Mouse (Mus musculus): ENCODE results near the gene Bmpr2. TPM values are rescaled to one million over a fixed set of nuclear protein-coding genes. Genes with fewer than 3 reads are reported as not detected.

The Bmpr2 gene
- total RNA-seq, 2 experiments from 2014 or later = 40.1 to 40.8 TPM

- intact Hi-C loops (cut with DNase I) = no loop called here
- DNase-seq = no peak
These were observed 130.8 kb downstream of the Bmpr2 start for GRCm38 (mm10) chr1:59894025-59894424.

- peak; percentile 23 to 28 for DNase-seq
- intact Hi-C loops (cut with DNase I) = no loop called here
These were observed 132.3 kb downstream of the Bmpr2 start for GRCm38 (mm10) chr1:59895456-59895855.

- intact Hi-C loops (cut with DNase I) = no loop called here
These were observed 134.1 kb downstream of the Bmpr2 start for GRCm38 (mm10) chr1:59897147-59897798.

GRCm38 (mm10) chr1:59899679-59900078 is 136.5 kb downstream of the Bmpr2 start:
- intact Hi-C loops (cut with DNase I) = no loop called here
- no peak for DNase-seq

More at GRCm38 (mm10) chr1:59897147-59897798, 134.1 kb downstream of the Bmpr2 start:
- DNase-seq = no peak

DNA sequence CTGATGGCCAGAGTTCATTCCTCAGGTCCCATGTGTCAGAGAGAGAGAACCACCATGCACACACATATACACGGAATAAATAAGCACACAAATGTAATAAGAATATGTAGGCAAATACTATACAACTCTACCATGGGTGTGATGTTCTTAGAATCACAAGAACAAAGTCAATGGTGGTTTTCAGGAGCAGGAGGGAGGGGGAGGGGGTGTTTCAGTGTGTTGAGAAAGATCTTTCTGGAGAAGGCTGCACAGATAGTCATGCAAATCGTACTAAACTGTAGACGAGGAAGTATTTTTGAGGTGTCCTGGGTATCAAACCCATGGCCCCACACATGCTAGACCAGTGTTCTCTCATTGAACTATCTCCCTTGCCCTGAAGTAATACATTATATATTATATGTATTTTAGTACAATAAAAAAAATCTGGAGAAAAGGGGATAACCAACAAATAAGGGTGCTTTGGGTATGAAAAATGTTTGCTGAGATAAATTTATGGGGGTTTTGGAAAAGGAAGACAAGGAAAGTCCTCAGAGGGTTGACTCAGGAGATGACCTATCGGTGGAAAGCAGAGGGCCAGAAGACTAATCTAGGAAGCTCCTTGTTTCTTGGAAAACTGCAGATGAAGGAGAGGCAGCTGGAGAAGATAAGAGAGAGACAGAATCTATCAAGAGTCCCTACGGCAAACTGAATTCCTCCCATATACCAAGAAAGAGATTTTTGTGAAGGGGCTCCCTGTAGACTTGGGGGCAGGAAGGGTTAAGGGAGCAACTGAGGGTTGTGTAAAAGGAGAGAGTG is 138.1 kb downstream of the Bmpr2 start:
- no peak for DNase-seq
- intact Hi-C loops (cut with DNase I) = no loop called here

- intact Hi-C loops (cut with DNase I) = no loop called here
- no peak for DNase-seq
These were observed 139.4 kb downstream of the Bmpr2 start for GRCm38 (mm10) chr1:59902634-59903033.

DNA sequence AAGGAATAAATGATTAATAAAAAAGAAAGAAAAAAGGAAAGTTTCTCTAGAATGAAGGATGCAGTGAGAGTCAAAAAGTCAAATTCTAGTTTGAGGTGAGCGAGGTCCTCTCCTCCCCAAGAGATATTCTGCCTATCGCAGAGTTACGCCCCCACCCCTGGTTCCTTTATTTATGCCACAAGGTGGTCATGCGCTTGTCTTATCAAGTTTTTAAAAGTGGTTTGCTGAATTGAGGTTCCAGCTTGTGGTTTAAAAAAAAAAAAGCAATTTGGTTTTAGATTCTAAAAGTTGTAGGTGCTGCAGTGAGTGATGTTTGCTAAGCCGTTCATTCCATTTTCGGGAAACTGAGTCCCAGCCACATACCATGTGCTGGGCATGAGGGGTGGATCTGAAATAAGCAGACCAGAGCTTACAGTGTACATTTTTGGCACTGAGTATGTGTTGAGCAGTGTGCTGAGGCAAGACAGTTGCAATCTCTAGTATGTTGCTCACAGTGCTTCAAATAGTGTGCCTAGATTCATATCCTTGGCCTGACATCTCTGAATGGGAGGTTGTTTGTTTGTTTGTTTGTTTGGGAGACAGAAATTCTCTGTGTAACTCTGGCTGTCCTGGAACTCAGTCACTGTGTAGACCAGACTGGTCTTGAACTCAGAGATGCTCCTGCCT is 141.6 kb downstream of the Bmpr2 start:
- intact Hi-C loops (cut with DNase I) = no loop called here

GRCm38 (mm10) chr1:59905916-59906315 is 142.7 kb downstream of the Bmpr2 start:
- intact Hi-C loops (cut with DNase I) = no loop called here
- no peak for DNase-seq

More for the DNA sequence above, 141.6 kb downstream of the Bmpr2 start:
- no peak for DNase-seq

DNA sequence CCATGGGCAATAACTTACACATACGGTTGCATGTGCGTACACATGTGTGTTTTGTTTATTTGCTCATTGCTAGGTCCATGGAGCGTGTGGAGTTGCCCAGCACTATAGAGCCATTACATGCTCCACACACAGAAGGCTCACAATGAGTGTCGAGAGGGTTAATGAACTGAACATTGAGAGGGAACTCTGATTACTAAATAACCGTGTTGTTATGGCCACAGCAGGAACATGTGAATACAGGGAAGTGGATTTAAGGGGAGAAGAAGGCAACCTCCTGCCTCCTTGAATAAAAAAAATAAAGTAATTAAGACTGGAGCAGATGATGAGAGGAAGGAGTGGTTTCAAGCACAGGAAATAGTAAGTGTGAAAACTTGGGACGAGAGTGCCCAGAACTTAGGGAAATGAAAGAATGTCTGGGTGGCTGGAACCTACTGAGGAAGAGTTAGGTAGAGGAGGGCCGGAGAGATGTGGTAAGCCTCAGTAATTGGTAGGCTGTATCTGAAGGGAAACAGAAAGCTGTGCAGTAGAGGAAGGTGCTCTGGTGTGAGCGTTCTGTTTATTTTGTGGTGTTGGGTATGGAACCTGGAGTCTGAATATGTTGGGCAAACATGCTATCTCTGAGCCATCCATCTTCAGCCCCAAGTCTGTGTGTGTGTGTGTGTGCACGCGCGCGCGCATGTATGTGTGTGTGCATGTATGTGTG is 143.8 kb downstream of the Bmpr2 start:
- no peak for DNase-seq
- intact Hi-C loops (cut with DNase I) = no loop called here

DNA sequence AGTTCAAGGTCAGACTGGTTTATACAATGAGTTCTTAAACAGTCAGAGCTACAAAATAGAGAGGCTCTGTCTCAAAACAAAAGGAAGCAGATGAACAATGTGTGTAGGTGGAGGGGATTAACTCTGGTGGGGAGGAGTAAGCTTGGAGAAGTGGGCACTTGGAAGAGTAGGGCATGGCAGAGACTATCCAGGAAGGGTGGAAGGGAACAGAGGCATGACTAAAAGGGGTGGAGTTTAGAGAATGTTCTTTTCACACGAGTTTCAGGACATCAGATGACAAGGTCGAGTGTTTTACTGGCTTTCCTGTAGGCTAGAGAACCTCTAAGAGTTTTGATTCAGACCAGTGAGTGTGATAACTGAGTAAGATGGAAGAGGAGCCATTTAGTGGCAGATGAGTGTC is 144.5 kb downstream of the Bmpr2 start:
- no peak for DNase-seq
- intact Hi-C loops (cut with DNase I) = no loop called here

DNA sequence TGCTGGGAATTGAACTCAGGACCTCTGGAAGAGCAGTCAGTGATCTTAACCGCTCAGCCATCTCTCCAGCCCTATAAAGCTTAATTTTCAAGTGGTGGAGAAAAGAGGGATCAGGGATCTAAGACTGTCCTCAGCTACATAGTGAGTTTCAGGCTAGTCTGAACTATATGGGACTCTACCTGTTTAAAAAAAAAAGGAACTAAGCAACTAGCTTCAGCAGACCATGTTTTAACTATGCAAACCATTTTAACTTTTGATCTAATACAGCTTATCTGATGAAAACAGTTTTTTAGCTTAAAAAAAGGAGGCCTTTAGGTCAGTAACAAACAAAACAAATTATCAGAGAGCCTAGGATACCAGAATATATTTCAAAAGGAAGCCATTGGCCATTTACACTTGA is 147.7 kb downstream of the Bmpr2 start:
- no peak for DNase-seq
- intact Hi-C loops (cut with DNase I) = no loop called here

- intact Hi-C loops (cut with DNase I) = no loop called here
These were observed 149.4 kb downstream of the Bmpr2 start, which contains the start of gene Fam117b for GRCm38 (mm10) chr1:59912413-59913157. Fam117b (plus strand) TSS chr1:59913006.

GRCm38 (mm10) chr1:59913195-59913868 is 150.1 kb downstream of the Bmpr2 start:
- intact Hi-C loops (cut with DNase I) = no loop called here
- DNase-seq = peak; percentile 8 to 33

More at GRCm38 (mm10) chr1:59912413-59913157, 149.4 kb downstream of the Bmpr2 start, which contains the start of gene Fam117b:
- DNase-seq = peak; percentile 92 to 97

- intact Hi-C loops (cut with DNase I) = no loop called here
These were observed 150.6 kb downstream of the Bmpr2 start for GRCm38 (mm10) chr1:59913869-59914225.

DNA sequence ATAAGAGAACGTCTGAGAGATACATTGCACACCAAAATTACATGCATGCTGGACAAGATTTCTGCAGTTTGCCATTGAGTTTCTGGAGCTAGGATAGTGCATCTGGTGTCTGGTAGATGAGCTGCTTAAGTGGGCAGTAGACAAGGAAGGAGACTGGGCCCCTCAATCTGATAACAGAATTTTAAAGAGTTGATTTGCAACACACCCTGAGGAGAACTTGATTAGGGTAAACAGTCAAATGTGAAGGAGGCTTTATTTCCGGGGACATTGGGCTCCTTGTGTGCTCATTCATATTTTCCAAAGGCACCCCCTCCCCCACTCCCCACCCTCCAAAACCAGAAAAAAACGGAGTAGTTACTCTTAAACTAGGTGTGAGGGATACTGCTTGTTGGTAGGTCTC is 151.6 kb downstream of the Bmpr2 start:
- no peak for DNase-seq
- intact Hi-C loops (cut with DNase I) = no loop called here

More at GRCm38 (mm10) chr1:59913869-59914225, 150.6 kb downstream of the Bmpr2 start:
- no peak for DNase-seq

- intact Hi-C loops (cut with DNase I) = no loop called here
- DNase-seq = no peak
These were observed 152.8 kb downstream of the Bmpr2 start for GRCm38 (mm10) chr1:59915843-59916610.

GRCm38 (mm10) chr1:59917401-59917800 is 154.2 kb downstream of the Bmpr2 start:
- DNase-seq = no peak
- intact Hi-C loops (cut with DNase I) = no loop called here

- DNase-seq = no peak
- intact Hi-C loops (cut with DNase I) = no loop called here
These were observed 154.9 kb downstream of the Bmpr2 start for GRCm38 (mm10) chr1:59918075-59918474.

GRCm38 (mm10) chr1:59923201-59923600 is 160.0 kb downstream of the Bmpr2 start:
- intact Hi-C loops (cut with DNase I) = no loop called here
- DNase-seq = no peak

Data from gastrocnemius, postnatal 36 days (tissue).